Mouse (Mus musculus): Measurements from ENCODE around the gene Mybpc2. TPM values are rescaled to one million over a fixed set of nuclear protein-coding genes. Genes with fewer than 3 reads are reported as not detected.

The Mybpc2 gene
- polyA plus RNA-seq, 1 experiment from 2014 or later: 0.22 TPM

Small RNA genes lying within 50 kb of the gene (microRNA-seq; reads per million reads assigned to microRNA genes)
- gene Mir7052 (not detected), gene Mir7053 (not detected)

Other genes starting within 250 kb of the Mybpc2 start
- 2.5 and 2.6 TPM in 2 replicates for gene Clec11a, start 217.8 kb downstream of the Mybpc2 start, polyA plus RNA-seq (2016; fragmentation: Nextera tagmentation; extraction: Ambion mirVana)
- gene Shank1, start 214.4 kb downstream of the Mybpc2 start, polyA plus RNA-seq (2016; fragmentation: Nextera tagmentation; extraction: Ambion mirVana): 8.5 and 11.4 TPM in 2 replicates
- gene Syt3, start 140.6 kb downstream of the Mybpc2 start, polyA plus RNA-seq (2016; fragmentation: Nextera tagmentation; extraction: Ambion mirVana): 5.4 and 6.4 TPM in 2 replicates
- gene 1700008O03Rik, start 138.8 kb downstream of the Mybpc2 start, polyA plus RNA-seq (2016; fragmentation: Nextera tagmentation; extraction: Ambion mirVana): 0.74 and 1.3 TPM in 2 replicates
- gene Lrrc4b, start 95.6 kb downstream of the Mybpc2 start, polyA plus RNA-seq (2016; fragmentation: Nextera tagmentation; extraction: Ambion mirVana): 12.0 and 13.5 TPM in 2 replicates
- gene Aspdh, start 59.3 kb downstream of the Mybpc2 start, polyA plus RNA-seq (2016; fragmentation: Nextera tagmentation; extraction: Ambion mirVana): 3.4 and 5.1 TPM in 2 replicates
- gene Josd2, start 56.7 kb downstream of the Mybpc2 start, polyA plus RNA-seq (2016; fragmentation: Nextera tagmentation; extraction: Ambion mirVana): 56.2 and 58.1 TPM in 2 replicates
- 132 and 136 TPM in 2 replicates for gene Emc10, start 28.1 kb downstream of the Mybpc2 start, polyA plus RNA-seq (2016; fragmentation: Nextera tagmentation; extraction: Ambion mirVana)
- gene Fam71e1, start 28.1 kb downstream of the Mybpc2 start, polyA plus RNA-seq (2016; fragmentation: Nextera tagmentation; extraction: Ambion mirVana): 32.4 and 35.1 TPM in 2 replicates
- not detected in 2 replicates for gene Spib, start 7.4 kb upstream of the Mybpc2 start, polyA plus RNA-seq (2016; fragmentation: Nextera tagmentation; extraction: Ambion mirVana)
- 94.1 and 96.0 TPM in 2 replicates for gene Pold1, start 24.2 kb upstream of the Mybpc2 start, polyA plus RNA-seq (2016; fragmentation: Nextera tagmentation; extraction: Ambion mirVana)
- 78.2 and 80.3 TPM in 2 replicates for gene Nr1h2, start 29.3 kb upstream of the Mybpc2 start, polyA plus RNA-seq (2016; fragmentation: Nextera tagmentation; extraction: Ambion mirVana)
- gene Napsa, start 47.7 kb upstream of the Mybpc2 start, polyA plus RNA-seq (2016; fragmentation: Nextera tagmentation; extraction: Ambion mirVana): 0.45 and 0.60 TPM in 2 replicates
- 2.3 and 2.6 TPM in 2 replicates for gene Kcnc3, start 66.0 kb upstream of the Mybpc2 start, polyA plus RNA-seq (2016; fragmentation: Nextera tagmentation; extraction: Ambion mirVana)
- 1.9 and 2.3 TPM in 2 replicates for gene Myh14, start 146.2 kb upstream of the Mybpc2 start, polyA plus RNA-seq (2016; fragmentation: Nextera tagmentation; extraction: Ambion mirVana)
- not detected in 2 replicates for gene Izumo2, start 184.1 kb upstream of the Mybpc2 start, polyA plus RNA-seq (2016; fragmentation: Nextera tagmentation; extraction: Ambion mirVana)
- 38.4 and 43.7 TPM in 2 replicates for gene Vrk3, start 223.8 kb upstream of the Mybpc2 start, polyA plus RNA-seq (2016; fragmentation: Nextera tagmentation; extraction: Ambion mirVana)
- 2.9 and 3.5 TPM in 2 replicates for gene Zfp473, start 226.4 kb upstream of the Mybpc2 start, polyA plus RNA-seq (2016; fragmentation: Nextera tagmentation; extraction: Ambion mirVana)

All from midbrain, embryonic 12.5 days (tissue).